Mouse (Mus musculus): ENCODE results near the gene Adm2.

GRCm38 (mm10) chr15:89286582-89286981 is 35.9 kb upstream of the Adm2 start:
- TF ChIP-seq E2F4 (IDR thresholded peaks at IDR 0.05; ENCODE audit: insufficient read depth) (no peak), POLR2A (IDR thresholded peaks at IDR 0.05; ENCODE audit: insufficient read length, low read depth) (no peak), MAX (IDR thresholded peaks at IDR 0.05; ENCODE audit: low read depth) (no peak), USF1 (IDR thresholded peaks at IDR 0.05; ENCODE audit: low read depth) (no peak), CEBPB (IDR thresholded peaks at IDR 0.05; ENCODE audit: insufficient read depth, poor library complexity, severe bottlenecking) (no peak), MYOG (IDR thresholded peaks at IDR 0.05; ENCODE audit: control insufficient read depth in 1 of 3, insufficient read depth in 1 of 3, insufficient read length in 2 of 3, low read depth in 2 of 3) (no peak), TCF12 (IDR thresholded peaks at IDR 0.05; ENCODE audit: insufficient read depth, poor library complexity, severe bottlenecking) (no peak), MYOD1 (IDR thresholded peaks at IDR 0.05; ENCODE audit: control insufficient read depth in 1 of 3, insufficient read length in 2 of 3, low read depth in 2 of 3) (no peak), POLR2AphosphoS2 (IDR thresholded peaks at IDR 0.05; ENCODE audit: insufficient read length, low read depth) (peak; percentile 48), REST (IDR thresholded peaks at IDR 0.05; ENCODE audit: insufficient read depth, insufficient read length) (no peak), SRF (IDR thresholded peaks at IDR 0.05; ENCODE audit: control insufficient read depth, insufficient read length, low read depth) (no peak), TCF3 (IDR thresholded peaks at IDR 0.05; ENCODE audit: insufficient read length, low read depth) (no peak)

Data from myocyte (in vitro differentiated cells).